Mouse (Mus musculus): ENCODE data around the gene Samt2.
"Not testable (repeated sequence)": the region's sequence is repeated elsewhere in the genome, so short reads cannot be mapped to it uniquely, and the experiment has no call there.

The Samt2 gene

DNA sequence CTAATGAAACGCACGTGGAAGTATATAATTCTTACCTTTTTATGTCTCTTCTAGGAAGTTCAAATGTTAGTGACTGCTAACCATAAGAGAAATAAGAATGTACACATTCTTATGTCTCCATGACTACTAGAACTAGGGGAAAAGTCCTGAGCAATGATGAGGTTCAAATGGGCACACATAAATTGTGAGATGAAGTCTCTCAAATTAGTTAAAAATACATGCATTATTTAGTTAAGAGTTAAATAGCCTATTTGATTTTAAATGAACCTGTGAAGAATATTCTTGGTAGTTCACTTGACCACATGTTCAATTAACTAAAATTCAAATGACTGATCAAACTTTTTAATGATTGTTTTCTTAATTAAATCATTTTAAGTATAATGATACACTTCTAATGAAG, at the start of gene Samt2:
Gene Samt2, minus strand, starts transcription at position 101 of the 400 bp plus-strand sequence.
- ATAC-seq (ENCODE audit: low TSS enrichment) = not testable (repeated sequence)
